Mouse (Mus musculus) midbrain, embryonic 15.5 days (tissue): ENCODE measurements around the gene Resp18. TPM values are rescaled to one million over a fixed set of nuclear protein-coding genes. Genes with fewer than 3 reads are reported as not detected.

ENCODE experiments used
- ATAC-seq: fragments of 200-750 bp; cut with Nextera tagmentation; replicated peaks from 2 replicates; pipeline ENCODE4 v1.8.0; 2017; ENCODE audit warnings: moderate TSS enrichment
- H3K27ac ChIP-seq: fragments of 300-500 bp; sonication (generic); 2 replicates; pipeline ENCODE4 v1.5.1; 2015; ENCODE audit warnings: mild to moderate bottlenecking, inconsistent platforms
- H3K27me3 ChIP-seq: fragments of 300-500 bp; sonication (generic); replicated peaks from 2 replicates; pipeline ENCODE4 v1.6.1; 2015; ENCODE audit warnings: inconsistent platforms
- H3K36me3 ChIP-seq: fragments of 300-500 bp; sonication (generic); replicated peaks from 2 replicates; pipeline ENCODE4 v1.6.1; 2015; ENCODE audit warnings: inconsistent platforms
- H3K4me1 ChIP-seq: fragments of 300-500 bp; sonication (generic); 2 replicates; pipeline ENCODE4 v1.6.1; 2015; ENCODE audit warnings: inconsistent platforms
- H3K4me2 ChIP-seq: fragments of 300-500 bp; sonication (generic); 2 replicates; pipeline ENCODE4 v1.6.1; 2015; ENCODE audit warnings: inconsistent platforms, mild to moderate bottlenecking, moderate library complexity
- H3K4me3 ChIP-seq: fragments of 300-500 bp; sonication (generic); 2 replicates; pipeline ENCODE4 v1.5.1; 2015; ENCODE audit warnings: mild to moderate bottlenecking, inconsistent platforms
- H3K9ac ChIP-seq: fragments of 300-500 bp; sonication (generic); 2 replicates; pipeline ENCODE4 v1.6.1; 2015; ENCODE audit warnings: mild to moderate bottlenecking, inconsistent platforms
- H3K9me3 ChIP-seq: fragments of 300-500 bp; sonication (generic); 2 replicates; pipeline ENCODE4 v1.6.1; 2016; ENCODE audit warnings: inconsistent platforms
- WGBS: fragments of 180-500 bp; shearing (Covaris S2); methylation state at CpG from one replicate; pipeline ENCODE4 v1.1.7; 2015; ENCODE audit warnings: mixed read lengths; 5-methylcytosine and 5-hydroxymethylcytosine counted together
- polyA plus RNA-seq: library from polyadenylated mRNA; unstranded; fragments of >200 nt; fragmentation: Nextera tagmentation; extraction: Ambion mirVana; gene quantifications from 2 replicates; pipeline ENCODE4 v1.2.1, GENCODE M21; 2015

Resp18 gene
- polyA plus RNA-seq, 1 experiment from 2014 or later = 169 TPM

- H3K9me3 ChIP-seq = no peaks in the 10 kb centered on the region
- peak; percentile 69 for ATAC-seq
- 2% methylated on average over 40 of the region's 40 CpGs for WGBS
- H3K27ac ChIP-seq = peak overlapping the region; percentile 13; the same call in 1 of the 2 replicates
- peaks cover 27% of the 10 kb centered on the region for H3K27me3 ChIP-seq
- H3K9ac ChIP-seq = peak overlapping the region; percentile 63
- no peaks in the 10 kb centered on the region for H3K36me3 ChIP-seq
- H3K4me3 ChIP-seq = peak overlapping the region; percentile 60
- peak overlapping the region; percentile 79 for H3K4me2 ChIP-seq
- peaks cover 8% of the 10 kb centered on the region for H3K4me1 ChIP-seq
These were observed 15.0 kb downstream of the Resp18 start for GRCm38 (mm10) chr1:75262969-75263951.

GRCm38 (mm10) chr1:75261278-75261677 is 16.9 kb downstream of the Resp18 start:
- Histone ChIP-seq H3K4me2 (no peak overlapping the region), H3K4me3 (no peak overlapping the region), H3K36me3 (no peaks in the 10 kb centered on the region), H3K4me1 (peaks cover 8% of the 10 kb centered on the region), H3K27ac (no peak overlapping the region), H3K9me3 (no peaks in the 10 kb centered on the region), H3K9ac (no peak overlapping the region), H3K27me3 (peaks cover 22% of the 10 kb centered on the region)
- ATAC-seq = no peak

DNA sequence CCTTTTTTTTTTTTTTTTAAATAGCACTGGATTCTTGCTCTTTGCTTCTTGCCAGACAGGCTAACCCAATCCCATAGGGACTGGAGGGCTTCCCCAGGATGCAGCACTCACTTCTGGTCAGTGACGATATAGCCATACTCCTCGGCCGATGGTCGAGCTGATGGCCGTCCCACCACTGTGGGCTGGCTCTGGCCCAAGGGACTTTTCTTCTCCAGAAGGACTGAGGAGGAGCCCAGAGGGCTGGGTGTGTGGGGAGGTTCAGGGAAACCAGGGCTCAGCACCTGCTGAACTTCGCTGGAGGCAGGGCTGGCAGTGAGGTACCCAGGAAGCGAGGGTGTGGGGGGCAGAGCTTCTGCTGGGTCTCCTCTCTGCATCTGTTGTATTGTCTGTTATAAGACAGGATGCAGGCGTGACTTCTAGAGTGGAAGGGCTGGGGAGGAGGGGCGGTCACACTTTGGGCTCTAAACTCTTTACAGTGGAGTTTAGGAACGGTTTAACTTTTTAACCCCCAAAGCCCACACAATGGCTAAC is 22.6 kb downstream of the Resp18 start:
- Histone ChIP-seq H3K9ac (no peak overlapping the region), H3K4me1 (peaks cover 7% of the 10 kb centered on the region), H3K27me3 (0 out of 2 replicates have a peak, but pooled peaks cover 10% of the 10 kb centered on the region), H3K4me2 (no peak overlapping the region), H3K36me3 (no peaks in the 10 kb centered on the region), H3K9me3 (no peaks in the 10 kb centered on the region), H3K4me3 (no peak overlapping the region), H3K27ac (no peak overlapping the region)
- no peak for ATAC-seq
- 75% methylated on average over 10 of the region's 10 CpGs for WGBS

GRCm38 (mm10) chr1:75254625-75255013 is 23.6 kb downstream of the Resp18 start:
- H3K9me3 ChIP-seq = no peaks in the 10 kb centered on the region
- no peak overlapping the region for H3K4me3 ChIP-seq
- H3K9ac ChIP-seq = no peak overlapping the region
- peaks cover 7% of the 10 kb centered on the region for H3K4me1 ChIP-seq
- 61% methylated on average over 8 of the region's 8 CpGs for WGBS
- H3K27ac ChIP-seq = no peak overlapping the region
- 0 out of 2 replicates have a peak, but pooled peaks cover 10% of the 10 kb centered on the region for H3K27me3 ChIP-seq
- no peak overlapping the region for H3K4me2 ChIP-seq
- no peak for ATAC-seq
- H3K36me3 ChIP-seq = no peaks in the 10 kb centered on the region

DNA sequence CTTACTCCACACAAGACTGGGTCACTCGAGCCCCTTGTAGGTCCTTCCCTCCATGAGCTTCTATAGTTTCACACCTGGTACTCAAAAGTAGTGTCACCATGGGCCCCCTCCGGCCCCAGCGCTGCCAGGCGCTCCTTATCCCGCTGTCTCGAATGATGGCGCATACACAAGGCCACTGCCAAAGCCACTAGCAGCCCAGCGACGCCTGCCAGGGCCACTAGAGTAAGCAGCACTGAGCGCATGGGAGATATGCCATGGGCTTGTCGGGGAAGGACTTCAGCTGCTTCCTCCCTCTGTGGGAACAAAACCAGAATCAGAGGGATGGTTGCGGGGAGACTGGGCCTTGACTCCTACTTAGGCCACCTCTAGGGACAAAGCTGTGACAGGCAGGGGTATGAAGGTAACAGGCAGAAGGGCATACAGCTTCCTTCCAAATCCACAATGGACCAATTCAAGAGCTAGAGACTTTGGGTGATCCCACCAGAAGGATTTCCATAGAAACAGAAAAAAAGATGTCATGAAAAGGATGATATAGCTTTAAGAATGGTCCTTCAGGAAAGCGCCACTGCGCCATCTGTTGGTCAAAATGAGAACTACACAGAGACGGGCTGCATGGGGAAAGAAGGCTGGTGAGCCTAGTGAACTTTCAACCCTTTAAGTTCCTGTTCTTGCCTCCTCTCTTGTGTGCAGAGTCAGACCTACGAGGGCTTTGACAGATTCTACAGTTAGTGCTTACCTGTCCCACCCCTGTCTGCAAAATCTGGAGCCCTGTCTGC is 24.2 kb downstream of the Resp18 start:
- Histone ChIP-seq H3K9me3 (no peaks in the 10 kb centered on the region), H3K4me3 (no peak overlapping the region), H3K4me1 (peaks cover 7% of the 10 kb centered on the region), H3K9ac (no peak overlapping the region), H3K27me3 (0 out of 2 replicates have a peak, but pooled peaks cover 10% of the 10 kb centered on the region), H3K36me3 (no peaks in the 10 kb centered on the region), H3K27ac (no peak overlapping the region), H3K4me2 (no peak overlapping the region)
- no peak; the same call in 1 of the 2 replicates for ATAC-seq
- WGBS = 66% methylated on average over 16 of the region's 16 CpGs

DNA sequence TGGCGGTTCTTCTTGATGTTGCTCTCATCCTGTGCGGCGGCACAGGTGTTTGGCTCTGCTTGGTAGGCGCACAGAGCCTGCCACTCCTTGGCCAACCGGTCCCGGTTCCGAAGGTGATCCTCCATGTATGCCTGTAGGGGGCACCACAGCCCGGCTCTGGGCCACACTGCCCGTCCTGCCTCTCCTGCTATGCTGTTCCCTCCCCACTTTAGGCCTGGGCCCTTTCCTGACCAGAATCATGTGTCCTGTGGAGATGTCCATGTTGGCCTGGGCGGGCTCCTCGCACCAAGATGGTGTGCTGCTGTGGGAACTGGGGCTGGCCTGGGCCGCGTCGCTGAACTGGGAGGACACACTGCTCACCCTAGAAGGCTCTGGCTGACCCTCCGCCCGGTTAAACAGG is 25.2 kb downstream of the Resp18 start:
- Histone ChIP-seq H3K27me3 (0 out of 2 replicates have a peak, but pooled peaks cover 7% of the 10 kb centered on the region), H3K9me3 (no peaks in the 10 kb centered on the region)
- 79% methylated on average over 16 of the region's 16 CpGs for WGBS

DNA sequence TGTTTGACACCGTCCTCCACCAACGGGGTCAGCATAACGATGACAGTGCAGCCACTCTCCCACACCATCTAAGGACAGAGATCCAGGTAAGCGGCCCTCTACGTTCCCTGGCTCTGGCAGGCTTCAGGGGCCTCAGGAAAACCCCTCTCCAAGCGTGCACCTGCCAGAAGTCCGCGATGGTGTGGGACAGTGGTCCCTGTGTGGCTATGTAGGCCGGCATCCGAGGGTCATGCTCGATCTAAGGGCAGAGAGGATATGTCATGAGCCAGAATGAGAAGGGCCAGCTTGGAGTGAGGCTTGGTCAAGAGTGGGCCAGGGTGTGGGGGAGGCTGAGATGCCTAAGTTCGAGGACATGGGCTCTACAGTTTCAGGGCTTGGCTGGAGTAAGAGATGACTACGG is 25.9 kb downstream of the Resp18 start:
- H3K9ac ChIP-seq = no peak overlapping the region
- no peak overlapping the region for H3K4me3 ChIP-seq
- H3K27ac ChIP-seq = no peak overlapping the region
- H3K27me3 ChIP-seq = 0 out of 2 replicates have a peak, but pooled peaks cover 7% of the 10 kb centered on the region
- 74% methylated on average over 13 of the region's 13 CpGs for WGBS
- 0 out of 2 replicates have a peak, but pooled peaks have one; percentile 7 for ATAC-seq
- peaks cover 7% of the 10 kb centered on the region for H3K4me1 ChIP-seq
- no peaks in the 10 kb centered on the region for H3K9me3 ChIP-seq
- no peak overlapping the region for H3K4me2 ChIP-seq
- no peaks in the 10 kb centered on the region for H3K36me3 ChIP-seq

More for the DNA sequence above, 25.2 kb downstream of the Resp18 start:
- H3K27ac ChIP-seq = no peak overlapping the region
- no peak for ATAC-seq
- no peaks in the 10 kb centered on the region for H3K36me3 ChIP-seq
- H3K4me1 ChIP-seq = peaks cover 7% of the 10 kb centered on the region
- no peak overlapping the region for H3K4me2 ChIP-seq
- no peak overlapping the region for H3K4me3 ChIP-seq
- no peak overlapping the region for H3K9ac ChIP-seq

GRCm38 (mm10) chr1:75251112-75251970 is 26.9 kb downstream of the Resp18 start:
- H3K9ac ChIP-seq = peak overlapping the region; percentile 2; the same call in 1 of the 2 replicates
- peak overlapping the region; percentile 28 for H3K4me3 ChIP-seq
- WGBS = 3% methylated on average over 21 of the region's 22 CpGs
- peak; percentile 45; the same call in 1 of the 2 replicates for ATAC-seq
- no peak overlapping the region for H3K27ac ChIP-seq
- H3K27me3 ChIP-seq = 0 out of 2 replicates have a peak, but pooled peaks cover 7% of the 10 kb centered on the region
- H3K9me3 ChIP-seq = no peaks in the 10 kb centered on the region
- peaks cover 7% of the 10 kb centered on the region for H3K4me1 ChIP-seq
- H3K36me3 ChIP-seq = no peaks in the 10 kb centered on the region
- H3K4me2 ChIP-seq = peak overlapping the region; percentile 53

GRCm38 (mm10) chr1:75250498-75250897 is 27.7 kb downstream of the Resp18 start:
- Histone ChIP-seq H3K9ac (no peak overlapping the region), H3K27ac (no peak overlapping the region)
- 55% methylated on average over 3 of the region's 3 CpGs for WGBS

GRCm38 (mm10) chr1:75248041-75248772 is 30.0 kb downstream of the Resp18 start:
- no peaks in the 10 kb centered on the region for H3K9me3 ChIP-seq
- no peak for ATAC-seq
- 63% methylated on average over 9 of the region's 9 CpGs for WGBS
- H3K4me1 ChIP-seq = peaks cover 7% of the 10 kb centered on the region
- H3K36me3 ChIP-seq = no peaks in the 10 kb centered on the region
- no peak overlapping the region for H3K9ac ChIP-seq
- no peak overlapping the region for H3K4me3 ChIP-seq
- H3K27ac ChIP-seq = no peak overlapping the region
- 0 out of 2 replicates have a peak, but pooled peaks cover 6% of the 10 kb centered on the region for H3K27me3 ChIP-seq
- no peak overlapping the region for H3K4me2 ChIP-seq

More at GRCm38 (mm10) chr1:75250498-75250897, 27.7 kb downstream of the Resp18 start:
- Histone ChIP-seq H3K4me3 (no peak overlapping the region), H3K4me1 (peaks cover 7% of the 10 kb centered on the region), H3K36me3 (no peaks in the 10 kb centered on the region), H3K27me3 (0 out of 2 replicates have a peak, but pooled peaks cover 7% of the 10 kb centered on the region), H3K9me3 (no peaks in the 10 kb centered on the region), H3K4me2 (no peak overlapping the region)
- no peak for ATAC-seq
